Mouse (Mus musculus) hindbrain, embryonic 11.5 days (tissue): ENCODE measurements around the gene Spock1. TPM values are rescaled to one million over a fixed set of nuclear protein-coding genes. Genes with fewer than 3 reads are reported as not detected.

Experiments used
- ATAC-seq: fragments of 200-750 bp; cut with Nextera tagmentation; 2 replicates; pipeline ENCODE4 v1.8.0; 2017; ENCODE audit warnings: mild to moderate bottlenecking, moderate TSS enrichment, moderate library complexity; ENCODE audit not compliant: low FRiP score
- DNase-seq: peaks from one replicate; pipeline ENCODE4 v3.0.0-alpha.2; 2015; ENCODE audit warnings: low spot score
- H3K27ac ChIP-seq: fragments of 300-500 bp; sonication (generic); 2 replicates; pipeline ENCODE4 v1.5.1; 2014; ENCODE audit warnings: mild to moderate bottlenecking, low read depth, low read length
- H3K27me3 ChIP-seq: fragments of 300-500 bp; sonication (generic); 2 replicates; pipeline ENCODE4 v1.6.1; 2014; ENCODE audit warnings: mild to moderate bottlenecking, low read length, moderate library complexity, mixed read lengths; ENCODE audit not compliant: control insufficient read depth, insufficient read depth
- H3K36me3 ChIP-seq: fragments of 300-500 bp; sonication (generic); 2 replicates; pipeline ENCODE4 v1.6.1; 2014; ENCODE audit warnings: mild to moderate bottlenecking, low read length, moderate library complexity, mixed read lengths; ENCODE audit not compliant: control insufficient read depth, insufficient read depth
- H3K4me1 ChIP-seq: fragments of 300-500 bp; sonication (generic); replicated peaks from 2 replicates; pipeline ENCODE4 v1.6.1; 2014; ENCODE audit warnings: low read length, mixed read lengths; ENCODE audit not compliant: control insufficient read depth, insufficient read depth
- H3K4me2 ChIP-seq: fragments of 300-500 bp; sonication (generic); replicated peaks from 2 replicates; pipeline ENCODE4 v1.6.1; 2014; ENCODE audit warnings: mild to moderate bottlenecking, low read depth, low read length
- H3K4me3 ChIP-seq: fragments of 300-500 bp; sonication (generic); 2 replicates; pipeline ENCODE4 v1.5.1; 2014; ENCODE audit warnings: low read depth, low read length
- H3K9ac ChIP-seq: fragments of 300-500 bp; sonication (generic); 2 replicates; pipeline ENCODE4 v1.6.1; 2014; ENCODE audit warnings: low read depth, low read length
- H3K9me3 ChIP-seq: fragments of 300-500 bp; sonication (generic); 2 replicates; pipeline ENCODE4 v1.6.1; 2016; ENCODE audit warnings: low read length; ENCODE audit not compliant: control insufficient read depth
- WGBS: fragments of 180-500 bp; shearing (Covaris S2); extraction: QIAGEN DNeasy Blood & Tissue Kit; methylation state at CpG from one replicate; pipeline ENCODE4 v1.1.7; 2014; 5-methylcytosine and 5-hydroxymethylcytosine counted together
- polyA plus RNA-seq: library from polyadenylated mRNA; unstranded; fragments of >200 nt; fragmentation: Nextera tagmentation; extraction: Ambion mirVana; gene quantifications from 2 replicates; pipeline ENCODE4 v1.2.1, GENCODE M21; 2014

Gene Spock1
- polyA plus RNA-seq, 1 experiment from 2014 or later, result 17.0 TPM

DNA sequence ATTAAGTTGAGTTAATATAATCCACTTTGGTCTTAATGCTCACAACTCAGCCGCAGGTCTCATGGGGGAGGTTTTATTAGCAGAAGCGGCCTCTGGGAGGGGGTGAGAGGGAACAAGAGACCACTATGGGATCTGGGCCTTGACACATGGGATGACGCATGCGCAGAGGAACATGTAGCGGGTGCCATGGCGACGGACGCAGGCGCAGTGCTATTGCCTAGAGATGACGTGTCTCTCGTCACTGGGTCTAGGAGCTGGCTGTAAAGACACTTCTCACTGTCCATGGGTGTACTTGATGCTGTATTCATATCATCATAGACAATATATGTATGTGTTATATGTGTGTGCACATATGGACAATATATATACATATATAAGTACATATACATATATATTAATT is 29.3 kb downstream of the Spock1 start:
- no peaks in the 10 kb centered on the region for H3K36me3 ChIP-seq
- H3K9me3 ChIP-seq, result no peaks in the 10 kb centered on the region
- no peak overlapping the region for H3K9ac ChIP-seq
- ATAC-seq (no peak), DNase-seq (peak; percentile 27)
- H3K4me1 ChIP-seq, result no peaks in the 10 kb centered on the region
- H3K4me3 ChIP-seq, result no peak overlapping the region
- no peak overlapping the region for H3K4me2 ChIP-seq
- 89% methylated on average over 11 of the region's 11 CpGs for WGBS
- no peaks in the 10 kb centered on the region for H3K27me3 ChIP-seq
- no peak overlapping the region for H3K27ac ChIP-seq

DNA sequence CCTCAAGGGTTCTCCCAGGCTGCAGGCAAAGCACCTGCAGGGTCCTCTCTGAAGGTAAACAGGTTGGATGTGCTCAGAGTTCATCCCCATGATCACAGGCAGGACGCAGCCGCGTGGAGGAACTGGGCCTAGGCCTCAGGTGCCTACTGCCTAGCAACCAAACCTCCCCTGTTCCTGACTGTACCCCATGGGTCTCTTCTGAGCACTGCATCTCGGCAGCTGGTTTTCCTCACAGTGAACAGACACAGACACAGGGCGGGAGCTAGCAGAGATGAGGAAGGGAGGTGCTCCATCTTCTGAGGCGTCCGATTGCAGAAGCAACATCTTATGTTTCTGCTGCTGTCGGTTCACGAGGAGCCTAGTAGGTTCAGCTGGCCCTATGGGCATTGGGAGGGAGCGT is 30.4 kb downstream of the Spock1 start:
- Histone ChIP-seq H3K9me3 (no peaks in the 10 kb centered on the region), H3K27ac (no peak overlapping the region), H3K4me3 (no peak overlapping the region), H3K4me1 (no peaks in the 10 kb centered on the region), H3K9ac (no peak overlapping the region), H3K27me3 (no peaks in the 10 kb centered on the region), H3K36me3 (no peaks in the 10 kb centered on the region), H3K4me2 (no peak overlapping the region)
- WGBS, result 73% methylated on average over 10 of the region's 10 CpGs
- no peak for DNase-seq
- no peak for ATAC-seq

DNA sequence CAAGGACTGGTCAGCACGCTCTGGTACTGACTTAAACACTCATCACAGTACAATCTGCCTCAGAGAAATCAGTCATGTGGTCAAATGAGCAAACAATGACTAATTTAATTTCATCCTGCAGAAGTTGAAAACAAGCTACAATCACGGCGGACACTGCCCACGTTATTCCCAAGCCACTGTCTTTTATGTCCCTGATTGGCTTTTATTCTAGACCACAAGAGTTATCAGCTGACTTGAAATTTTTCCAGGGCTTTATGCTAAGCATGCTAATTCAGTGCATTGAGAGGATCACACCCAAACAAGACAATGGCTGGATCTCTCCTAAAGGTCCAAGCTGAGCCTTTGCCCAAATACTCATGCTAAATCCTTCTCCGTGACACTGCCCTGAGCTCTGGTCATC is 31.2 kb downstream of the Spock1 start:
- Histone ChIP-seq H3K27ac (no peak overlapping the region), H3K27me3 (no peaks in the 10 kb centered on the region), H3K4me2 (no peak overlapping the region), H3K9ac (no peak overlapping the region), H3K36me3 (no peaks in the 10 kb centered on the region), H3K4me1 (no peaks in the 10 kb centered on the region), H3K9me3 (no peaks in the 10 kb centered on the region), H3K4me3 (no peak overlapping the region)
- ATAC-seq, result no peak
- 88% methylated on average over 5 of the region's 5 CpGs for WGBS
- DNase-seq, result no peak

- H3K27me3 ChIP-seq, result no peaks in the 10 kb centered on the region
- ATAC-seq (no peak), DNase-seq (no peak)
- H3K4me1 ChIP-seq, result no peaks in the 10 kb centered on the region
- H3K4me3 ChIP-seq, result no peak overlapping the region
- no peak overlapping the region for H3K4me2 ChIP-seq
- WGBS, result 89% methylated on average over 4 of the region's 4 CpGs
- H3K9ac ChIP-seq, result no peak overlapping the region
- H3K27ac ChIP-seq, result no peak overlapping the region
- no peaks in the 10 kb centered on the region for H3K9me3 ChIP-seq
- H3K36me3 ChIP-seq, result no peaks in the 10 kb centered on the region
Observed at GRCm38 (mm10) chr13:57870058-57870457, 38.1 kb downstream of the Spock1 start.

DNA sequence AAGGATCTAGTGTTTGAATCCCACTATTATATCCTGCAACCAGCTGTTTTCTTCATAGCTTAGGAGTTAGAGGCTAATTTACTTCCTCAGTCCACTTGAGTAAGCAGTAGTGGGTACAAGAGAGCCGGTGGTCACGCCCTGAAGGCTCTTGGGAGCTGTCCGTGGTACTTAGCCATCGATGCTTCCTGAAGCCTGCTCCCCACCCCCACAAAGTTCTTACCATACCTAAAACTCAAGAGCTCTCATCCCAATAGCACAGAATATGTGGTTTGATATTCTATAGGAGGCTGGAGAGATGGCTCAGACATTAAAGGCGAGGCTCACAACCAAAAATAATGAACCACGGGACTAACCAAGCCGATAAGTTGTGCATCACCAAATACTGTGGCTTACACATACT is 40.5 kb downstream of the Spock1 start:
- Histone ChIP-seq H3K9ac (no peak overlapping the region), H3K4me3 (no peak overlapping the region), H3K4me1 (no peaks in the 10 kb centered on the region), H3K27me3 (no peaks in the 10 kb centered on the region), H3K36me3 (no peaks in the 10 kb centered on the region), H3K4me2 (no peak overlapping the region), H3K9me3 (no peaks in the 10 kb centered on the region), H3K27ac (no peak overlapping the region)
- 62% methylated on average over 7 of the region's 7 CpGs for WGBS
- no peak for ATAC-seq
- peak; percentile 51 for DNase-seq

GRCm38 (mm10) chr13:57865029-57865428 is 43.1 kb downstream of the Spock1 start:
- Histone ChIP-seq H3K27ac (no peak overlapping the region), H3K36me3 (no peaks in the 10 kb centered on the region), H3K4me3 (no peak overlapping the region), H3K4me1 (no peaks in the 10 kb centered on the region), H3K27me3 (no peaks in the 10 kb centered on the region), H3K9ac (no peak overlapping the region), H3K4me2 (no peak overlapping the region), H3K9me3 (no peaks in the 10 kb centered on the region)
- DNase-seq, result no peak
- no peak for ATAC-seq
- WGBS, result 79% methylated on average over 4 of the region's 4 CpGs

GRCm38 (mm10) chr13:57858491-57858890 is 49.6 kb downstream of the Spock1 start:
- Histone ChIP-seq H3K4me2 (no peak overlapping the region), H3K36me3 (no peaks in the 10 kb centered on the region), H3K9ac (no peak overlapping the region), H3K4me3 (no peak overlapping the region), H3K9me3 (no peaks in the 10 kb centered on the region), H3K27ac (no peak overlapping the region), H3K4me1 (no peaks in the 10 kb centered on the region), H3K27me3 (no peaks in the 10 kb centered on the region)
- DNase-seq, result peak; percentile 12
- no peak for ATAC-seq
- 23% methylated on average over 9 of the region's 9 CpGs for WGBS

DNA sequence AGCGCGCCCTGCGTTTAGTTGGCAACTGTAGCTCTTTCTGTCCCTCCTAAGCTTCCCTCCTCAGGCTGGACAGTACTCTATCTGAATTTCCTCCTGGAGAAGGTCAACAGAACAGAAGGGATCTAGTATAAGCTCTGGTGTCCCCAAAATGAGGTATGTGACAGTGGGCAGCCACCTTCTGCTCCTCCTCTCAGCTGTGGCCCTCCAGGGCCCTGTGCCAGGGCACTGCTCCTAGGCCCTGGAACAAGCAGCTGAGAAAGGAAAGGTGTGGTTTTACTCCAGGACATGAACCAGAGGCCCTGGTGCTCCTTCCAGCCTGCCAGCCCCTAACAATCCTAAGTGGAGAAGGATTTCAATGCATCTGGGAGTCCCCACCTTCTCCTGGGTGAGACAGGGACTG is 51.1 kb downstream of the Spock1 start:
- DNase-seq, result no peak
- H3K9ac ChIP-seq, result no peak overlapping the region
- ATAC-seq, result no peak
- H3K9me3 ChIP-seq, result no peaks in the 10 kb centered on the region
- no peaks in the 10 kb centered on the region for H3K4me1 ChIP-seq
- no peak overlapping the region for H3K4me3 ChIP-seq
- 88% methylated on average over 3 of the region's 3 CpGs for WGBS
- H3K27me3 ChIP-seq, result no peaks in the 10 kb centered on the region
- H3K4me2 ChIP-seq, result no peak overlapping the region
- no peak overlapping the region for H3K27ac ChIP-seq
- no peaks in the 10 kb centered on the region for H3K36me3 ChIP-seq

DNA sequence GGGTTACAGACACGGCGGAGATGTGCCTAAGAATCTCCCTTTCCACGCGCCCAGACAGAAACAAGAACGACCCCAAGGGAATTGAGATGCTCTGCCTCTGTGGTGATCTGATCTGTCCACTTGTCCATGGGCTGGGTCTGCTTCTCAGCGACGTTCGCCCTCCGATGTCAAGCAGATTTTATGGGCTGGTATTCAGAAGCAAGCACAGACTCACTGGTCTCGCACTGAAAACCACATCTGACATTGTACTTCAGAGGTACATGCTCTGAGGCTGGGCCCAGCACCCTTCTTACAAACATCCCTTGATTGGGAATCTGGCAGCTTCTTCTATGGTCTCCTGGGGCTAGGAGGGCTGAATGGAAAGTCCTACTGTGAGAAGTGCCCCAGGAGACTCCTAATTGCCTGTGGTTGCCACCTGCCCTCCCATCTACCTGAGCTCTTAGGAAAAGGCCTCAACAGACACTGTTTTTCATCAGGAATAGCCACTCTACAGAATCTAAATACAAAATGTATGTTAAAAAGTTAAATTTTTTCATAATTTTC is 51.8 kb downstream of the Spock1 start:
- no peak overlapping the region for H3K4me2 ChIP-seq
- no peaks in the 10 kb centered on the region for H3K4me1 ChIP-seq
- no peaks in the 10 kb centered on the region for H3K27me3 ChIP-seq
- no peaks in the 10 kb centered on the region for H3K9me3 ChIP-seq
- ATAC-seq (no peak), DNase-seq (no peak)
- H3K36me3 ChIP-seq, result no peaks in the 10 kb centered on the region
- WGBS, result 82% methylated on average over 10 of the region's 10 CpGs
- H3K27ac ChIP-seq, result no peak overlapping the region
- no peak overlapping the region for H3K9ac ChIP-seq
- H3K4me3 ChIP-seq, result no peak overlapping the region
